Mouse (Mus musculus) gastrocnemius, postnatal 10 days (tissue): ENCODE measurements around the gene Med12. TPM values are rescaled to one million over a fixed set of nuclear protein-coding genes. Genes with fewer than 3 reads are reported as not detected.

Experiments
- total RNA-seq, 2 experiments: library from RNA; stranded (reverse); gene quantifications; 2 replicates each; pipeline ENCODE4 v1.2.3; 2021

Med12 gene
- total RNA-seq, 2 experiments from 2014 or later = 25.6 to 28.8 TPM

Other genes starting within 250 kb of the Med12 start
- not detected for gene Tex11, start 214.4 kb upstream of the Med12 start, total RNA-seq
- under 1 TPM in 1 of 2 experiments, not detected in 1; 0.47 TPM for gene Slc7a3, start 188.0 kb upstream of the Med12 start, total RNA-seq
- 10 to 100 TPM; 48.5 to 50.2 TPM for gene Snx12, start 51.5 kb upstream of the Med12 start, total RNA-seq
- 10 to 100 TPM; 48.2 to 55.0 TPM for gene Foxo4, start 19.5 kb upstream of the Med12 start, total RNA-seq
- under 1 TPM in 1 of 2 experiments, not detected in 1; 0.50 TPM for gene Gm614, start 10.0 kb upstream of the Med12 start, total RNA-seq
- gene Il2rg, start 5.8 kb upstream of the Med12 start, total RNA-seq = 1 to 10 TPM; 5.5 to 7.9 TPM
- not detected for gene Gm20489, start 5.0 kb upstream of the Med12 start, total RNA-seq
- gene Nlgn3, start 25.1 kb downstream of the Med12 start, total RNA-seq = 1 to 10 TPM; 1.4 to 1.6 TPM
- 1 to 10 TPM; 1.8 to 2.1 TPM for gene Gjb1, start 102.3 kb downstream of the Med12 start, total RNA-seq
- gene Zmym3, start 146.8 kb downstream of the Med12 start, total RNA-seq = 10 to 100 TPM; 10.1 to 21.4 TPM
- gene Nono, start 155.3 kb downstream of the Med12 start, total RNA-seq = 10 to 100 TPM; 91.9 to 98.8 TPM
- gene Itgb1bp2, start 175.1 kb downstream of the Med12 start, total RNA-seq = 100 to 1,000 TPM; 531 to 549 TPM